15 mouse cellular contexts compared by ENCODE assay signal in genomic region chr10:120787202-120787601, GRCm38 (mm10).
DNase-seq lines count a peak whose midpoint lies in the region; ATAC-seq and TF ChIP-seq lines count a peak whose summit lies in the region.
"Had no signal": no experiment of that assay in that cellular context is flagged by ENCODE, and none has a peak within 500 bp of the region (broad histone marks: within the 10 kb centered on the region; RNA-seq: fewer than 3 reads in every experiment).

No protein-coding gene starts in this region.

- no peak overlapping the region for H3K9ac ChIP-seq in midbrain, postnatal 0 days (replicated peaks; ENCODE audit: low read length, poor library complexity, severe bottlenecking)
- no peak overlapping the region for H3K9ac ChIP-seq in midbrain, embryonic 13.5 days (replicated peaks)
- H3K9ac ChIP-seq: intestine, embryonic 15.5 days; stomach, embryonic 15.5 days had no signal

- H3K36me3 ChIP-seq in midbrain, postnatal 0 days (ENCODE audit: insufficient read depth, low read length), result no peaks in the 10 kb centered on the region
- no peaks in the 10 kb centered on the region for H3K36me3 ChIP-seq in midbrain, embryonic 13.5 days
- H3K36me3 ChIP-seq in limb, embryonic 10.5 days, result peaks cover 4% of the 10 kb centered on the region; the same call in 1 of the 2 replicates
- H3K36me3 ChIP-seq: intestine, embryonic 15.5 days had no signal

- ATAC-seq in midbrain, postnatal 0 days (ENCODE audit: low FRiP score), result no peak
- no peak for ATAC-seq in midbrain, embryonic 13.5 days
- ATAC-seq: CD4-positive, CD25-positive, alpha-beta regulatory T cell, adult 4 months; intestine, embryonic 15.5 days had no signal

- no peak for TF ChIP-seq CTCF in midbrain, postnatal 0 days (IDR thresholded peaks at IDR 0.05)

- peak; percentile 26 for DNase-seq in midbrain, postnatal 0 days (ENCODE audit: low spot score)
- peak; percentile 43 for DNase-seq in fibroblast of lung, adult 2 months (ENCODE audit: low read depth)
- peak; percentile 61 for DNase-seq in limb, embryonic 10.5 days (ENCODE audit: low spot score)
- peak; percentile 78 for DNase-seq in testis, postnatal 14 days (ENCODE audit: low spot score)
- DNase-seq in c-Kit-positive CD71-positive TER-119-positive erythroid progenitor cells, embryonic 14.5 days (ENCODE audit: low spot score), result no peak
- DNase-seq in urinary bladder, postnatal 25 days (ENCODE audit: low spot score), result no peak
- no peak for DNase-seq in cerebellum, adult 9-11 months
- DNase-seq: cerebellum, postnatal 10 days; lung, postnatal 14 days; midbrain, embryonic 14.5 days had no signal

- no peaks in the 10 kb centered on the region for H3K9me3 ChIP-seq in midbrain, postnatal 0 days (ENCODE audit: low read length)
- no peaks in the 10 kb centered on the region for H3K9me3 ChIP-seq in midbrain, embryonic 13.5 days
- H3K9me3 ChIP-seq in limb, embryonic 10.5 days (replicated peaks), result no peaks in the 10 kb centered on the region
- H3K9me3 ChIP-seq: intestine, embryonic 15.5 days; stomach, embryonic 15.5 days had no signal

- H3K27me3 ChIP-seq in midbrain, postnatal 0 days (ENCODE audit: insufficient read depth, low read length), result no peaks in the 10 kb centered on the region
- H3K27me3 ChIP-seq in midbrain, embryonic 13.5 days, result no peaks in the 10 kb centered on the region; the same call in 1 of the 2 replicates
- no peaks in the 10 kb centered on the region for H3K27me3 ChIP-seq in limb, embryonic 10.5 days (ENCODE audit: low read depth, poor library complexity, severe bottlenecking)
- H3K27me3 ChIP-seq: intestine, embryonic 15.5 days; stomach, embryonic 15.5 days had no signal

- no peak overlapping the region for H3K27ac ChIP-seq in midbrain, postnatal 0 days (ENCODE audit: low read depth, low read length)
- no peak overlapping the region for H3K27ac ChIP-seq in midbrain, embryonic 13.5 days
- H3K27ac ChIP-seq in limb, embryonic 10.5 days, result peak overlapping the region; percentile 70
- H3K27ac ChIP-seq: intestine, embryonic 15.5 days; kidney, postnatal 0 days; stomach, embryonic 15.5 days had no signal

- 65% methylated on average over 10 of the region's 10 CpGs for WGBS in midbrain, postnatal 0 days
- 69% methylated on average over 10 of the region's 10 CpGs for WGBS in midbrain, embryonic 13.5 days
- 37% methylated on average over 10 of the region's 10 CpGs for WGBS in limb, embryonic 10.5 days

- 0 out of 2 replicates have a peak, but pooled peaks cover 2% of the 10 kb centered on the region for H3K4me1 ChIP-seq in midbrain, postnatal 0 days (ENCODE audit: insufficient read depth, low read length)
- H3K4me1 ChIP-seq in midbrain, embryonic 13.5 days (replicated peaks), result peaks cover 12% of the 10 kb centered on the region
- peaks cover 61% of the 10 kb centered on the region for H3K4me1 ChIP-seq in limb, embryonic 10.5 days
- H3K4me1 ChIP-seq: intestine, embryonic 15.5 days had no signal

- no peak overlapping the region for H3K4me3 ChIP-seq in midbrain, postnatal 0 days (ENCODE audit: low read depth, low read length)
- no peak overlapping the region for H3K4me3 ChIP-seq in midbrain, embryonic 13.5 days (replicated peaks)
- H3K4me3 ChIP-seq in limb, embryonic 10.5 days, result no peak overlapping the region
- H3K4me3 ChIP-seq: intestine, embryonic 15.5 days; stomach, embryonic 15.5 days had no signal

- H3K4me2 ChIP-seq in midbrain, postnatal 0 days (ENCODE audit: low read depth, low read length, poor library complexity, severe bottlenecking), result no peak overlapping the region
- no peak overlapping the region for H3K4me2 ChIP-seq in midbrain, embryonic 13.5 days (replicated peaks)
- H3K4me2 ChIP-seq: intestine, embryonic 15.5 days; stomach, embryonic 15.5 days had no signal

Comparison
In these comparisons a context has a peak if more than half of its experiments do, and no peak if none do; other contexts are left out.
1. DNase-seq: peak in midbrain, postnatal 0 days (single experiment), fibroblast of lung, adult 2 months (single experiment), limb, embryonic 10.5 days (single experiment) and testis, postnatal 14 days (single experiment); none in c-Kit-positive CD71-positive TER-119-positive erythroid progenitor cells, embryonic 14.5 days (single experiment), urinary bladder, postnatal 25 days (single experiment) and cerebellum, adult 9-11 months (single experiment).